Mouse (Mus musculus): ENCODE results near the gene Rsbn1. TPM values are rescaled to one million over a fixed set of nuclear protein-coding genes. Genes with fewer than 3 reads are reported as not detected.

The Rsbn1 gene
- polyA plus RNA-seq, 1 experiment from 2014 or later, result 6.3 TPM

GRCm38 (mm10) chr3:103907335-103908030 lies 6.4 kb upstream of the Rsbn1 start:
- Histone ChIP-seq H3K4me2 (ENCODE audit: low read depth, low read length) (no peak overlapping the region), H3K4me1 (ENCODE audit: control insufficient read depth, insufficient read depth, low read length) (no peaks in the 10 kb centered on the region), H3K9ac (ENCODE audit: low read depth, low read length) (no peak overlapping the region), H3K9me3 (ENCODE audit: control insufficient read depth, low read length) (no peaks in the 10 kb centered on the region), H3K27ac (ENCODE audit: low read length) (no peak overlapping the region), H3K36me3 (ENCODE audit: control insufficient read depth, insufficient read depth, low read length) (no peaks in the 10 kb centered on the region), H3K4me3 (ENCODE audit: low read length) (no peak overlapping the region), H3K27me3 (replicated peaks; ENCODE audit: control insufficient read depth, insufficient read depth, low read length) (no peaks in the 10 kb centered on the region)
- 87% methylated on average over 5 of the region's 5 CpGs for whole genome bisulfite sequencing
- ATAC-seq, result no peak

GRCm38 (mm10) chr3:103908781-103909180 lies 5.1 kb upstream of the Rsbn1 start:
- Histone ChIP-seq H3K4me2 (ENCODE audit: low read depth, low read length) (no peak overlapping the region), H3K27me3 (replicated peaks; ENCODE audit: control insufficient read depth, insufficient read depth, low read length) (no peaks in the 10 kb centered on the region), H3K4me1 (ENCODE audit: control insufficient read depth, insufficient read depth, low read length) (no peaks in the 10 kb centered on the region), H3K27ac (ENCODE audit: low read length) (no peak overlapping the region), H3K9me3 (ENCODE audit: control insufficient read depth, low read length) (no peaks in the 10 kb centered on the region), H3K36me3 (ENCODE audit: control insufficient read depth, insufficient read depth, low read length) (no peaks in the 10 kb centered on the region), H3K9ac (ENCODE audit: low read depth, low read length) (no peak overlapping the region), H3K4me3 (ENCODE audit: low read length) (no peak overlapping the region)
- 65% methylated on average over 2 of the region's 2 CpGs for WGBS
- no peak for ATAC-seq

GRCm38 (mm10) chr3:103913451-103913961 lies 414 bp upstream of the Rsbn1 start:
- peak; percentile 43 for ATAC-seq
- no peaks in the 10 kb centered on the region for H3K36me3 ChIP-seq (ENCODE audit: control insufficient read depth, insufficient read depth, low read length)
- 5% methylated on average over 11 of the region's 11 CpGs for WGBS
- peak overlapping the region; percentile 100 for H3K4me3 ChIP-seq (ENCODE audit: low read length)
- no peaks in the 10 kb centered on the region for H3K27me3 ChIP-seq (replicated peaks; ENCODE audit: control insufficient read depth, insufficient read depth, low read length)
- peak overlapping the region; percentile 61 for H3K4me2 ChIP-seq (ENCODE audit: low read depth, low read length)
- peak overlapping the region; percentile 69 for H3K9ac ChIP-seq (ENCODE audit: low read depth, low read length)
- H3K9me3 ChIP-seq (ENCODE audit: control insufficient read depth, low read length), result no peaks in the 10 kb centered on the region
- peaks cover 10% of the 10 kb centered on the region; the same call in 1 of the 2 replicates for H3K4me1 ChIP-seq (ENCODE audit: control insufficient read depth, insufficient read depth, low read length)
- peak overlapping the region; percentile 90 for H3K27ac ChIP-seq (ENCODE audit: low read length)

- Histone ChIP-seq H3K27me3 (replicated peaks; ENCODE audit: control insufficient read depth, insufficient read depth, low read length) (no peaks in the 10 kb centered on the region), H3K4me3 (ENCODE audit: low read length) (peak overlapping the region; percentile 100), H3K9ac (ENCODE audit: low read depth, low read length) (peak overlapping the region; percentile 96), H3K4me2 (ENCODE audit: low read depth, low read length) (peak overlapping the region; percentile 58), H3K4me1 (ENCODE audit: control insufficient read depth, insufficient read depth, low read length) (peaks cover 10% of the 10 kb centered on the region; the same call in 1 of the 2 replicates), H3K27ac (ENCODE audit: low read length) (peak overlapping the region; percentile 91), H3K9me3 (ENCODE audit: control insufficient read depth, low read length) (no peaks in the 10 kb centered on the region), H3K36me3 (ENCODE audit: control insufficient read depth, insufficient read depth, low read length) (no peaks in the 10 kb centered on the region)
- under 1% methylated on average over 60 of the region's 60 CpGs for WGBS
- peak; percentile 43 for ATAC-seq
These were observed 1.0 kb downstream of the Rsbn1 start for GRCm38 (mm10) chr3:103914732-103915508.

- H3K9ac ChIP-seq (ENCODE audit: low read depth, low read length), result peak overlapping the region; percentile 96
- no peaks in the 10 kb centered on the region for H3K9me3 ChIP-seq (ENCODE audit: control insufficient read depth, low read length)
- peak overlapping the region; percentile 100 for H3K4me3 ChIP-seq (ENCODE audit: low read length)
- peak overlapping the region; percentile 91 for H3K27ac ChIP-seq (ENCODE audit: low read length)
- WGBS, result 2% methylated on average over 7 of the region's 7 CpGs
- H3K4me2 ChIP-seq (ENCODE audit: low read depth, low read length), result peak overlapping the region; percentile 58
- H3K36me3 ChIP-seq (ENCODE audit: control insufficient read depth, insufficient read depth, low read length), result no peaks in the 10 kb centered on the region
- no peaks in the 10 kb centered on the region for H3K27me3 ChIP-seq (replicated peaks; ENCODE audit: control insufficient read depth, insufficient read depth, low read length)
- ATAC-seq, result no peak
- peaks cover 10% of the 10 kb centered on the region; the same call in 1 of the 2 replicates for H3K4me1 ChIP-seq (ENCODE audit: control insufficient read depth, insufficient read depth, low read length)
These were observed 1.6 kb downstream of the Rsbn1 start for GRCm38 (mm10) chr3:103915509-103915896.

GRCm38 (mm10) chr3:103916205-103916838 lies 2.4 kb downstream of the Rsbn1 start:
- ATAC-seq, result no peak
- Histone ChIP-seq H3K36me3 (ENCODE audit: control insufficient read depth, insufficient read depth, low read length) (no peaks in the 10 kb centered on the region), H3K4me1 (ENCODE audit: control insufficient read depth, insufficient read depth, low read length) (peaks cover 10% of the 10 kb centered on the region; the same call in 1 of the 2 replicates), H3K4me2 (ENCODE audit: low read depth, low read length) (peak overlapping the region; percentile 59), H3K27ac (ENCODE audit: low read length) (no peak overlapping the region), H3K9me3 (ENCODE audit: control insufficient read depth, low read length) (no peaks in the 10 kb centered on the region), H3K4me3 (ENCODE audit: low read length) (peak overlapping the region; percentile 34), H3K27me3 (replicated peaks; ENCODE audit: control insufficient read depth, insufficient read depth, low read length) (no peaks in the 10 kb centered on the region), H3K9ac (ENCODE audit: low read depth, low read length) (peak overlapping the region; percentile 36; the same call in 1 of the 2 replicates)
- 27% methylated on average over 5 of the region's 5 CpGs for WGBS

GRCm38 (mm10) chr3:103916839-103917237 lies 2.9 kb downstream of the Rsbn1 start:
- H3K4me2 ChIP-seq (ENCODE audit: low read depth, low read length), result peak overlapping the region; percentile 59
- ATAC-seq, result no peak
- H3K9me3 ChIP-seq (ENCODE audit: control insufficient read depth, low read length), result no peaks in the 10 kb centered on the region
- H3K27ac ChIP-seq (ENCODE audit: low read length), result no peak overlapping the region
- H3K4me3 ChIP-seq (ENCODE audit: low read length), result peak overlapping the region; percentile 34
- no peaks in the 10 kb centered on the region for H3K27me3 ChIP-seq (replicated peaks; ENCODE audit: control insufficient read depth, insufficient read depth, low read length)
- H3K4me1 ChIP-seq (ENCODE audit: control insufficient read depth, insufficient read depth, low read length), result peaks cover 10% of the 10 kb centered on the region; the same call in 1 of the 2 replicates
- no peak overlapping the region for H3K9ac ChIP-seq (ENCODE audit: low read depth, low read length)
- WGBS, result 42% methylated on average over 3 of the region's 3 CpGs
- H3K36me3 ChIP-seq (ENCODE audit: control insufficient read depth, insufficient read depth, low read length), result no peaks in the 10 kb centered on the region

GRCm38 (mm10) chr3:103920094-103920493 lies 6.2 kb downstream of the Rsbn1 start:
- Histone ChIP-seq H3K9ac (ENCODE audit: low read depth, low read length) (no peak overlapping the region), H3K4me3 (ENCODE audit: low read length) (no peak overlapping the region), H3K9me3 (ENCODE audit: control insufficient read depth, low read length) (no peaks in the 10 kb centered on the region), H3K4me1 (ENCODE audit: control insufficient read depth, insufficient read depth, low read length) (peaks cover 13% of the 10 kb centered on the region; the same call in 1 of the 2 replicates), H3K27ac (ENCODE audit: low read length) (no peak overlapping the region), H3K4me2 (ENCODE audit: low read depth, low read length) (no peak overlapping the region), H3K27me3 (replicated peaks; ENCODE audit: control insufficient read depth, insufficient read depth, low read length) (no peaks in the 10 kb centered on the region), H3K36me3 (ENCODE audit: control insufficient read depth, insufficient read depth, low read length) (no peaks in the 10 kb centered on the region)
- 93% methylated on average over 1 of the region's 1 CpGs for WGBS
- ATAC-seq, result no peak

GRCm38 (mm10) chr3:103925302-103925701 lies 11.4 kb downstream of the Rsbn1 start:
- no peak overlapping the region for H3K27ac ChIP-seq (ENCODE audit: low read length)
- ATAC-seq, result no peak

More at GRCm38 (mm10) chr3:103925302-103925701, 11.4 kb downstream of the Rsbn1 start:
- Histone ChIP-seq H3K4me3 (ENCODE audit: low read length) (no peak overlapping the region), H3K4me1 (ENCODE audit: control insufficient read depth, insufficient read depth, low read length) (peaks cover 3% of the 10 kb centered on the region; the same call in 1 of the 2 replicates), H3K36me3 (ENCODE audit: control insufficient read depth, insufficient read depth, low read length) (no peaks in the 10 kb centered on the region), H3K4me2 (ENCODE audit: low read depth, low read length) (no peak overlapping the region), H3K9me3 (ENCODE audit: control insufficient read depth, low read length) (no peaks in the 10 kb centered on the region), H3K9ac (ENCODE audit: low read depth, low read length) (no peak overlapping the region), H3K27me3 (replicated peaks; ENCODE audit: control insufficient read depth, insufficient read depth, low read length) (no peaks in the 10 kb centered on the region)
- 62% methylated on average over 3 of the region's 3 CpGs for WGBS

All from intestine, embryonic 16.5 days (tissue).